Mouse (Mus musculus): ENCODE measurements around the gene 2010003K11Rik. TPM values are rescaled to one million over a fixed set of nuclear protein-coding genes. Genes with fewer than 3 reads are reported as not detected.

2010003K11Rik gene
- total RNA-seq, 1 experiment from 2014 or later: not detected

GRCm38 (mm10) chr19:4507746-4508145, 9.4 kb upstream of the 2010003K11Rik start:
- ATAC-seq (replicated peaks in 1 of 2; ENCODE audit: insufficient read depth in 1 of 2, low FRiP score in 2 of 2, low TSS enrichment in 1 of 2, low read depth in 1 of 2, poor library complexity in 2 of 2, severe bottlenecking in 2 of 2): no peak

- ATAC-seq (replicated peaks in 1 of 2; ENCODE audit: insufficient read depth in 1 of 2, low FRiP score in 2 of 2, low TSS enrichment in 1 of 2, low read depth in 1 of 2, poor library complexity in 2 of 2, severe bottlenecking in 2 of 2): no peak
Measured at GRCm38 (mm10) chr19:4504830-4505229, 6.4 kb upstream of the 2010003K11Rik start.

DNA sequence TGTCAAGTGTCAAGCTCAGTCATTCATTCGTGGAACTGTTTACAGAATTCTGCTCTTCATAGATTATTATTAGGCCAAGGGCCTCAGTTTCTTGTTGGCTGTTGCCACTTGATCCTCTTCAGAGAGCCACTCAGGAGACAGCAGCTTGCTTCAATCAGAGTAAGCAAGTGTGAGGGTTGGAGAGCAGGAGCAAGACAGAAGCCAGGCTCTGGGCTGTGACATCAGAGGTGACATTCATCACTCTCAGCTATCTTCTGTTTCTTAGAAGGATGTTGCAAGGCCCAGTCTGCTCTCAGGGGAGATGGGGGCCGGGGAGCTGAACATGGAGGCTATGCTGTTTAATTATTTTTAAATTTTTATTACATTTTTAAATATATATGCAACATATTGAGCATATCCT, 4.3 kb upstream of the 2010003K11Rik start:
- ATAC-seq (replicated peaks in 1 of 2; ENCODE audit: insufficient read depth in 1 of 2, low FRiP score in 2 of 2, low TSS enrichment in 1 of 2, low read depth in 1 of 2, poor library complexity in 2 of 2, severe bottlenecking in 2 of 2): no peak

GRCm38 (mm10) chr19:4497263-4497973, 965 bp downstream of the 2010003K11Rik start:
- ATAC-seq (replicated peaks in 1 of 2; ENCODE audit: insufficient read depth in 1 of 2, low FRiP score in 2 of 2, low TSS enrichment in 1 of 2, low read depth in 1 of 2, poor library complexity in 2 of 2, severe bottlenecking in 2 of 2): peak; percentile 62 to 79

- no peak for ATAC-seq (replicated peaks in 1 of 2; ENCODE audit: insufficient read depth in 1 of 2, low FRiP score in 2 of 2, low TSS enrichment in 1 of 2, low read depth in 1 of 2, poor library complexity in 2 of 2, severe bottlenecking in 2 of 2)
Measured at GRCm38 (mm10) chr19:4496535-4497262, 1.7 kb downstream of the 2010003K11Rik start.

DNA sequence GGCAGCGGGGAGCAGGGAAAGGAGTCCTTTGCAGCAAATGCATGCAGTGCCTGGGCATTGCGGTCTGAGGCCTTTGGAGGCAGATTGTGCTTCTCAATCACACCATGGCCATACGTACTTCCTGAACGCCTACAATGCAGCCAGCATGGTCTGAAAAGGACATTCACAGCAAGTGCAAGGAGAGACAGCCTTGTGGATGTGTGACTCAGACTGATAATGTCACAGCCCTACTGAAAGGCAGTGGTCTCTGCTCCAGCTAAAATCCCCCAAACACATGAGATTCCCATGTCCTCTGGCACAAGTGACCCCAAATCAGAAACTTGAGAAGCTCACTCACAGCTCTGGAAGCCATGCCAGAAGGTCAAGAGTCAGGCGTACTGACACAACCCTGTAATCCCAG, 2.6 kb downstream of the 2010003K11Rik start:
- ATAC-seq (replicated peaks in 1 of 2; ENCODE audit: insufficient read depth in 1 of 2, low FRiP score in 2 of 2, low TSS enrichment in 1 of 2, low read depth in 1 of 2, poor library complexity in 2 of 2, severe bottlenecking in 2 of 2): no peak

DNA sequence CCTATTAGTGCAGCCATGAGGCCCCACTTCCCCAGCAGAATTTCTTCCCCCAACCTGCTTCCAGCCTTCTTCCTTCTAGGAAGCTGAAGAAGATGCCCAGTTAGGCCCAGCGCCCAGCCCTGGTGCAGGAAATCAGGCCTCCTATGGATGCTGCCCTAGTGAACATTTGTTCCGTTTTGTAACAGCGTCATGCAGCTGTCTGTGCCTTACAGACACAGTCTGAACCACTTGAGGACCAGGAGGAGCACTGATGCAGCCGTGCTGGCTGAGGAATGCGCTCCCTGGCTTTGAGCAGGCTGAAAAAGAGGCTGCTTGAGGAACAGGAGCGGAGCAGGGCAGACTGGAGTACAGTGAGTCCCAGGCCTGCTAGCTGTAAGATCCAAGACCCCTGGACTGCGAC, 3.7 kb downstream of the 2010003K11Rik start:
- no peak for ATAC-seq (replicated peaks in 1 of 2; ENCODE audit: insufficient read depth in 1 of 2, low FRiP score in 2 of 2, low TSS enrichment in 1 of 2, low read depth in 1 of 2, poor library complexity in 2 of 2, severe bottlenecking in 2 of 2)

GRCm38 (mm10) chr19:4492526-4493296, 5.7 kb downstream of the 2010003K11Rik start:
- ATAC-seq (replicated peaks in 1 of 2; ENCODE audit: insufficient read depth in 1 of 2, low FRiP score in 2 of 2, low TSS enrichment in 1 of 2, low read depth in 1 of 2, poor library complexity in 2 of 2, severe bottlenecking in 2 of 2): no peak

DNA sequence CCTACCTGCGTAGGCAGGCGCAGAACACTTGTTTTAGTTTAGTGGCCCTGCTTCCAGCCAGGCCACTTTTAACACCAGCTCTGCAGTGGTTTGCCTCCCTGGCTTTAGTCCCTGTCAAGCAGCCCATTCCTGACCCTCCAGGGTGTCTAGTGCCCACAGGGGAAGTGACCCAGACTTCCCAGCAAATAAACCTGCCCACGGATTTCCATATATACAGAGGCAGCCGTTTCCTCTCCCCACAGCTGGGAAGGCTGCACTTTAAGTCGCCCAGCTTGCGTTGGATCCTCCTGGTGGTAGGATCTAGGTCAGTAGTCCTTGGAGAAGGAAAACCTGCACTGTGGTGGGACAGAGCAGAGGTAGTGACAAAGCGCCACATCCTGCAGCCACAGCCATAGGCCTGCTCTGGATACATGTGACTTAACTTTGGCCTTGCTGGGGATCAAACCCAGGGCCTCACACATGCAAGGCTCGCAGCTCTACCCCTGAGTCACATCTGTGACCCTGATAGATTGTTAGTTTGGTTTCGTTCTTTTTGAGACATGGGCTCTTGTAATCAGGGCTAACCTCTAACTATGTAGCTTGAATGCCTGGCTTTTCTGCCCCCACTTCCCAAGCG, 7.2 kb downstream of the 2010003K11Rik start:
- ATAC-seq (replicated peaks in 1 of 2; ENCODE audit: insufficient read depth in 1 of 2, low FRiP score in 2 of 2, low TSS enrichment in 1 of 2, low read depth in 1 of 2, poor library complexity in 2 of 2, severe bottlenecking in 2 of 2): no peak

DNA sequence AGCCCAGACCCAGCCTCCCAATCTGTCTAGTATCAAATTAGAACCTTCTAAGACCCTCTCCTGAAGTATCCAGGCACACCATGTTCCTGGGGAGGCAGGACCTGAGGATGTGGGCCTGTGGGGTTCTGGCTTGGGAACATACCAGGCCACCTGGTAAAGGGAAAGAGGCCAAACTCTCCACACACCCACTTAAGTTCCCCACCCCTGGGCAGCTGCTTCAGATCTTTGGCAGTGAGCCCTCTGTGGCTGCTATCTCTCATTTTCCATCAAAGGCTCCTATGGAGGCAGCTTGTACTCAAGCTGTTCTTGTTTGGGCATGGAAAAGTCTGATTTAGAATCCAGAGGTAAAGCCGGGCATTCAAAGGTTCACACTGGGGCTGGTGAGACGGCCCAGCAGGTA, 10.5 kb downstream of the 2010003K11Rik start:
- ATAC-seq (replicated peaks in 1 of 2; ENCODE audit: insufficient read depth in 1 of 2, low FRiP score in 2 of 2, low TSS enrichment in 1 of 2, low read depth in 1 of 2, poor library complexity in 2 of 2, severe bottlenecking in 2 of 2): no peak

GRCm38 (mm10) chr19:4485006-4485405, 13.4 kb downstream of the 2010003K11Rik start:
- ATAC-seq (replicated peaks in 1 of 2; ENCODE audit: insufficient read depth in 1 of 2, low FRiP score in 2 of 2, low TSS enrichment in 1 of 2, low read depth in 1 of 2, poor library complexity in 2 of 2, severe bottlenecking in 2 of 2): no peak

DNA sequence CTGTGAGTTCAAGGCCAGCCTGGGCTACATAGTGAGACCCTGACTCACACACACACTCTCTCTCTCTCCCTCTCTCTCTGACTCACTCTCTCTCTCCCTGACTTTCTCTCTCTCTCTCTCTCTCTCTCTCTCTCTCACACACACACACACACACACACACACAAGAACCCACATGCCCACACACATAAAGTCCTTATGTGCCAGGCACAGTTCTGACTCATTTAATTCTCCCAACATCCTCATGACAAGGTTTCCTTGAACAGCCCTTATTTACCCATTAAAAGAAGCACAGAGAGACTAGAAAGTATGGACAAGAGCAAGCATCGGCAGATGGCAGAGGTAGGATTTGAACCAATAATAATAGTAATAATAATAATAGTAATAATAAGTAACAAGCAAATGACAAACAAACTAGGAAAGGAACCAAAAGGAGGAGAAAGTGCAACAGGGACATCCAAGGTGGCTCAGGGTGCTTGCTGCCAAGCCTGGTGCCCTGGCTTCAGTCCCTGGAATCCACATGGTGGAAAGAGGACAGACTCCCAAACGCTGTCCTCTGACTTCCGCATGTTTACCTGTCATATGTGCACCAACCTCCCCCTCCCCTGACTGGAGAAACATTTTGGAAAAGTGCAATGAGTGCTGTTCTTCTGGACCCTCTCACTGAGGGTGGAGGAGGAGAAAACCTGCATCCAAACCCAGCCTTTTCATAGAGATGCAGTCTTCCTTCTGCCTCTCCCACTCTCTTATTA, 16.1 kb downstream of the 2010003K11Rik start:
- no peak for ATAC-seq (replicated peaks in 1 of 2; ENCODE audit: insufficient read depth in 1 of 2, low FRiP score in 2 of 2, low TSS enrichment in 1 of 2, low read depth in 1 of 2, poor library complexity in 2 of 2, severe bottlenecking in 2 of 2)

DNA sequence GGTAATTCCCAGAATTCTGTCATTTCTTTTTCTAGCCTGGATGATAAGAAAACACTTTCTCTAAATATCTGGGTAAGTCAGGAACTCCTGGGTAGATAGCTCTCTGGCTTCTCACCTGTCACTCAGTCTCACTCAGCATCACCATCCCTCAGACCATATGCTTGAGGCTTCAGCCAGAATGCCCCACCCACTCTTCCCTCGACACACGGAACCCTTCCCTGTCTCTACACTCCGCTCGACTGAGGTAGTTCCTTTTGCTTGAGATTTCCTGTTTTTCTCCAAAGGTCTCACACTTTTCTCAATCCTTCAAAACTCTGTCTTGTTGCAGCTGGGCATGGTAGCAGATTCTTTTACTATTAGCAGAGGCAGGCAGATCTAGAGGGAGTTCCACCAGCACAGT, 17.1 kb downstream of the 2010003K11Rik start:
- ATAC-seq (replicated peaks in 1 of 2; ENCODE audit: insufficient read depth in 1 of 2, low FRiP score in 2 of 2, low TSS enrichment in 1 of 2, low read depth in 1 of 2, poor library complexity in 2 of 2, severe bottlenecking in 2 of 2): no peak

GRCm38 (mm10) chr19:4480041-4480440, 18.3 kb downstream of the 2010003K11Rik start:
- ATAC-seq (replicated peaks in 1 of 2; ENCODE audit: insufficient read depth in 1 of 2, low FRiP score in 2 of 2, low TSS enrichment in 1 of 2, low read depth in 1 of 2, poor library complexity in 2 of 2, severe bottlenecking in 2 of 2): no peak

GRCm38 (mm10) chr19:4478190-4478516, 20.2 kb downstream of the 2010003K11Rik start:
- no peak for ATAC-seq (replicated peaks in 1 of 2; ENCODE audit: insufficient read depth in 1 of 2, low FRiP score in 2 of 2, low TSS enrichment in 1 of 2, low read depth in 1 of 2, poor library complexity in 2 of 2, severe bottlenecking in 2 of 2)

GRCm38 (mm10) chr19:4477345-4478189, 20.8 kb downstream of the 2010003K11Rik start, which contains the start of gene Syt12:
Gene Syt12 (minus strand): TSS chr19:4477447.
- ATAC-seq (replicated peaks in 1 of 2; ENCODE audit: insufficient read depth in 1 of 2, low FRiP score in 2 of 2, low TSS enrichment in 1 of 2, low read depth in 1 of 2, poor library complexity in 2 of 2, severe bottlenecking in 2 of 2): no peak
